Mouse (Mus musculus) ovary, postnatal 36 days (tissue): Measurements from ENCODE around the gene Cyp27a1.

Source experiments
- DNase-seq: peaks from one replicate; pipeline ENCODE4 v3.0.0; 2022; ENCODE audit warnings: low spot score, mixed read lengths

Cyp27a1 gene

GRCm38 (mm10) chr1:74718113-74718512 lies 4.7 kb downstream of the Cyp27a1 start:
- no peak for DNase-seq

DNA sequence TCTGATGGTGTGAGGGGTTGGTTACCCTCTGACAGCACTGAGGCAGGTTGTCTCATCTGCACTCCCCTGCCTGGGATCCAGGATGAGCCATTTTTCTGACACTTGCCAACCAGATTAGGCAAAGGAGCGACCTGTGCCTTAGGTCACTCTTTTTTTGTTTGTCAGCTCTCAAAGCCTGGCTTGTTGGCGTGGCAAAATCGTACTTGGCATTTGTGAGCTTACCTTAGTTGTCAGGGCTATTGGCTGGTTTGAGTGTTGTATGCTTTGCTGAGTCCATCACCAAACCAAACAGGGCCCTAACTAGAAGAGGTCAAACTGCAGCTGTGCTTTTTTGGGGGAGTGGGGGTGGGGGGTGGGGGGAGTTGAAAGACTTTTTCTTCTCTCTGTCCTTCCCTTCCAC lies 5.9 kb downstream of the Cyp27a1 start:
- no peak for DNase-seq

- no peak for DNase-seq
Measured at GRCm38 (mm10) chr1:74721657-74722056, 8.3 kb downstream of the Cyp27a1 start.

GRCm38 (mm10) chr1:74723748-74724147 lies 10.4 kb downstream of the Cyp27a1 start:
- DNase-seq = no peak

GRCm38 (mm10) chr1:74726114-74726513 lies 12.7 kb downstream of the Cyp27a1 start:
- DNase-seq = no peak

GRCm38 (mm10) chr1:74726674-74727073 lies 13.3 kb downstream of the Cyp27a1 start:
- DNase-seq = no peak

- DNase-seq = no peak
Measured at GRCm38 (mm10) chr1:74728446-74728845, 15.1 kb downstream of the Cyp27a1 start.

DNA sequence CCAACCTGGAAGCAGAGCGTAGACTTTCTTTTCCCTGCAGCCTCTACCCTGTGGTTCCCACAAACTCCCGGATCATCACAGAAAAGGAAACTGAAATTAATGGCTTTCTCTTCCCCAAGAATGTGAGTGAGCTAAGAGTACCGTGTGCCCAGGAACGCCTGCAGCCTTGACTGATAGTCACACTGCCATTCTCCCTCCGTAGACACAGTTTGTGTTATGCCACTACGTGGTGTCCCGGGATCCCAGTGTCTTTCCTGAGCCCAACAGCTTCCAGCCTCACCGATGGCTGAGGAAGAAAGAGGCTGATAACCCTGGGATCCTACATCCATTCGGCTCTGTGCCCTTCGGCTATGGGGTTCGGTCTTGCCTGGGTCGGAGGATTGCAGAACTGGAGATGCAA lies 23.6 kb downstream of the Cyp27a1 start:
- DNase-seq = no peak

GRCm38 (mm10) chr1:74737500-74737899 lies 24.1 kb downstream of the Cyp27a1 start:
- no peak for DNase-seq

- DNase-seq = no peak
Measured at GRCm38 (mm10) chr1:74740846-74741245, 27.5 kb downstream of the Cyp27a1 start.

DNA sequence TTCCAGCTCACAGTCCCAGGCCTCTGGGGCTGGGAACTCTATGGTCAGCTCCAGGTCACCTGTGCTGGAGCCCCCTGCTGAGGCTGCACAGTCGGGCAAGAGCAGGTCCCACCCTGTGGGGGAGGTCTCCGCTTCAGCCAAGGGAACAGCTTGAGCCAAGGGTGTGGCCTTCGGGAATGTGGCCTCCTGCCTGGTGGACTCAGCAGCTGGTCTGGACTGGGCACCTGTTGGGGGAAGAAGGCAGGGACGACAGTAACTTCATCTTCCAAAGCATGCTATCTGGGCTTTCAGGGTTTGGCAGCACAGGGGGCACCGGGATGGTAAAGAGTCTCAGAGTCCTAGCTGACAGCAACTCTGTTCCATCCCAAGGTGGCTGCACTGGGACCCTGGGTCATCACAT lies 34.0 kb downstream of the Cyp27a1 start:
- no peak for DNase-seq

DNA sequence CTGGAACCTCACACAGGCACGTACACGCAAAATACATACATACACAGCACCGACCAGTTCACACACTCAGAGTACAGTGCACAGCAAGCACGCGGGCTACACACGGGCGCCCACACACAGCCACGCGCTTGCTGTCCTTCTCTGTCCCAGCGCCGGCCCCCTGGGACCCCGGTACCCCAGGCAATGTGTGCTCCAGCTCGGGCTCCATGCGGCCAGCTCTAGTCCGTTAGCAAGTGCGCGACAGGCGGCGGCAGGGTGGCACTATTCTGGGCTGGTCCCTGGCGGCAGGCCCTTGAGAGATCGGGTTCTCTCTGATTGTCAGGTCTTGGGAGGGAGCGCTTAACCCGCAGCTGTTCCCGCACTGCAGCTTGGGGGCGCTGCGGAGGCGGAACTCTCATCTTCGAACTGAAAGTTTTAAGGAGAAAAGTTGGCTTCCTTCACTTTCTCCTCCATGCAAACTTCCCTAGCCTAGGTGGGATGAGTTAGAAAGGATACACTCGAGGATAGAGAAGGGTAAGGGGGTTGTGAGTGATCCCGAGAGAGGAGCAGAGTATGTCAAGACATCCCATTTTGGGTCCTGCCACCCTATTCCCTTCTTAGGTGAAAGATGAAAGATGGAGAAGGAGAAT lies 35.4 kb downstream of the Cyp27a1 start, which contains the start of gene Prkag3:
Prkag3 (minus strand) TSS at position 579 of the 629 bp plus-strand sequence.
- peak; percentile 68 for DNase-seq

- DNase-seq = peak; percentile 25
Measured at GRCm38 (mm10) chr1:74749301-74749700, 35.9 kb downstream of the Cyp27a1 start.

- no peak for DNase-seq
Measured at GRCm38 (mm10) chr1:74750683-74751082, 37.3 kb downstream of the Cyp27a1 start.

DNA sequence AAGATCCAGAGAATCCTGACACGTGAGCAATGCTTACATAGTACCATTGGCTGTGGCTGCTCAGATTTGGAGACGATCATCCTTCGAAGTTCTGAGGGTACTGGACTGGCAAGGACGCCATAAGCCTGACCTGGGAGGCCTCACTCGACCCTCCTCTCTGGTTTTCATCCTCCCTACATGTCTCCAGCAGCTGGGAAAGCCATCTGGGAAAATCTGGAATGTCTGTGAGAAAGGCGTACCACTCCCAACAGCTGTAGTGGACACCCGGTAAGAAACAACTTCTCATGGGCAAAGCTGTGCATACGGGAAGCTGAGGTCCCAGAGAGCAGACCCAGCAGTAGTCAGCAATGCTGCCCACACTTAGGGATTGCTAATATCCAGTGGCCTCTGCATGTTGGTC lies 38.8 kb downstream of the Cyp27a1 start:
- no peak for DNase-seq

DNA sequence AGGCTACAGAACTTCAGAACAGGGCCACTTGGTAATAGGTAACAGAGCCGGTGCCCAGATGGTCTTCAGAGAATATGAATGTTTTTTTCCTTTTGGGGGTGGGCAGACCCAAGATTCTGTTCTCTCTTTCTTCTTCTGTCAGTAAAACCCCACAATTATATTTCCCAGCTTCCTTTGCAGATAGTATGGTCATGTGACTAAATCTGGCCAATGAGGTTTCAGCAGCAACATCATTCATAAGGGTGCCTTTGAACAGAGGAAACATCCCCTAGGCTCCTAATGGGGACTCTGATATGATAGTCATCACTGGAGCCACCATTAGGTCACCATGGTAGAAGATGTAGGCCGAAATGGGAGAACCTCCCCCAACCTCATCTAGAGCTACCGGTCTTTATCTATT lies 39.5 kb downstream of the Cyp27a1 start:
- no peak for DNase-seq

GRCm38 (mm10) chr1:74753266-74753974 lies 40.0 kb downstream of the Cyp27a1 start:
- no peak for DNase-seq

GRCm38 (mm10) chr1:74754175-74754785 lies 40.9 kb downstream of the Cyp27a1 start:
- DNase-seq = no peak

GRCm38 (mm10) chr1:74759773-74760172 lies 46.4 kb downstream of the Cyp27a1 start:
- DNase-seq = no peak

GRCm38 (mm10) chr1:74763081-74763480 lies 49.7 kb downstream of the Cyp27a1 start:
- peak; percentile 74 for DNase-seq

DNA sequence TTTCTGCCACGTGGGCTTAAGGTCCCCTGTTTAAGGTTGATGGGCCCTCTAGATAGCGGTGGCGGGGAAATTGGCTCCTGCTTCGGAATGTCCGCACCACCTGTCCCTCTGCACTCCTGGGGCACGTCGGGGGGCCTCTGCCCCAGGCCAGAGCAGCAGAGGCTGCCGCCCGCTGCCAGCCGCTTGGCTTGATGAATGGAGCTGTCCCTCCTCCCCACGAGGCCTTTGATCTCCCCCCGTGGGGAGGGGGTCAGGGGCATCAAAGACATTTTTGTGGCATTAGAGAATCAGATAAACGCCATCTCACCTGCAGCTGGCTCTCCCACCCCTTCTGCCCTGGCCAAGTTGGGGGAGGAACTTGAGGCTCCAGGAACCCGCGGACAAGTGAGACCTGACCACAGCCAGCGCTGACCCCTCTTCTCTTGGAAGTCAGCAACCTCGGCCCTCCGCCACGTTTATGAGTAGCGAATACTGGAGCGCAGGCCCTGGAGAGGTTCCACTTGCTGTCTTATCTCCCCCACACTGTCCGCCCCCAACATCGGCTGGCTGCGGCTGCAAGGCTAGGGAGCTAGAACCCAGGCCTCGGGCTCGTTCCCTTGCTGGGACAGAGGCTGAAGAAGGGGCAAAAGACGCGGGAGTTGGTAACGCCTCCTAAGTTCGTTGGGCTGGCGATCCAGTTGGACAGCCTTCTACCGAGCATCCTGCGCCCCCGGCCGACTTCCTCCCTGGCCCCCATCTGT lies 57.5 kb downstream of the Cyp27a1 start:
- DNase-seq = peak; percentile 42

DNA sequence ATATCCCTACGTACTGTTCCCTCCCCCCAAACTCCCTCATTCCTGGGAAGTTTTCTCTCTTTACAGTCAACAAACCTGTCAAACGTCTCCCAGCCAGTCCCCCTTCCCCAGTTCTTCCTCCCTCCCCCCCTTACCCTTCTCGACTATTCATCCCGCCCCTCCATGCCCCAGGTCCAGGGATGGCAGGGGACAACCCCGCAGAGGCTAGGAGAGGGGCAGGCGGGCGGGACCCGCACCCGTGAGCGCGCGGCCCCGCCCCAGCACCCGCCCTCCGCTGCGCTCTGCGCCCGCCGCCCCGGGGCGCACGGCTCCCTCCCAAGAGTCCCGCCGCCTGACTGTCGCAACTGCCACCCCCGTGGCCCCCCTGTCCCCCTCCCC lies 58.1 kb downstream of the Cyp27a1 start:
- no peak for DNase-seq

- DNase-seq = no peak
Measured at GRCm38 (mm10) chr1:74771845-74771930, 58.3 kb downstream of the Cyp27a1 start, which contains the start of gene Wnt6. Wnt6 (plus strand) TSS chr1:74771892.
